20 mouse cellular contexts compared by ENCODE assay signal in the genomic region with DNA sequence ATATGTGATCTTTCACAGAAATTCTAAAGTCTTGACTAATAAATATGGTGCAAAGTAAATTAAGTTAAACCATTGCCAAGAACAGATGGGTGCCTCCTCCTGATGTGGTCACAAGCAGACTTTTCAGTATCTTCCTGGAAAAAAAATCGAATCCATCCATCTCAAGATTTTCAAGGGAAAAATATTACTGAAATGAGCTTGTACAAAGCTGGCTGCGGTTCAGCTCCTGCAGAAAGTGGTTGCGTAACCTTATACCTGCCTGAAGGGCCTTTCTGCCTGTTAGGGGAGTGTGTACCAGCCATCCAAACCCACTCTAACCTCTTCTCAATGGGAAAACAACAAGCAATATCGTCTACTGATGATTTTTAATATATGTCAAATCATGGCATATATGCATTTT. TPM values are rescaled to one million over a fixed set of nuclear protein-coding genes. Genes with fewer than 3 reads are reported as not detected.
DNase-seq lines count a peak whose midpoint lies in the region; ATAC-seq and TF ChIP-seq lines count a peak whose summit lies in the region.
"Had no signal": no experiment of that assay in that cellular context is flagged by ENCODE, and none has a peak within 500 bp of the region (broad histone marks: within the 10 kb centered on the region; RNA-seq: fewer than 3 reads in every experiment).

No protein-coding gene starts in this region.

- TF ChIP-seq POLR2A in lung, adult 2 months (IDR thresholded peaks at IDR 0.05; ENCODE audit: borderline replicate concordance, extremely low read depth, low read depth, low read length), result no peak

- intact Hi-C loops in gastrocnemius, postnatal 36 days (cut with DNase I), result no loop called here

- no peak overlapping the region for H3K4me3 ChIP-seq in forebrain, embryonic 14.5 days (ENCODE audit: low read depth, low read length)
- H3K4me3 ChIP-seq in forebrain, embryonic 10.5 days, result no peak overlapping the region
- no peak overlapping the region for H3K4me3 ChIP-seq in lung, postnatal 0 days (ENCODE audit: low read depth, low read length)
- no peak overlapping the region for H3K4me3 ChIP-seq in lung, adult 2 months (replicated peaks; ENCODE audit: extremely low read depth, low read depth, low read length)
- H3K4me3 ChIP-seq: embryonic facial prominence, embryonic 10.5 days; heart, embryonic 10.5 days; hindbrain, embryonic 15.5 days; stomach, embryonic 15.5 days had no signal

- 84% methylated on average over 4 of the region's 4 CpGs for WGBS in forebrain, embryonic 14.5 days
- 93% methylated on average over 4 of the region's 4 CpGs for WGBS in forebrain, embryonic 10.5 days
- WGBS in lung, postnatal 0 days, result 50% methylated on average over 4 of the region's 4 CpGs
- WGBS in lung, adult 2 months, result 58% methylated on average over 4 of the region's 4 CpGs

- TF ChIP-seq CTCF in lung, postnatal 0 days (IDR thresholded peaks at IDR 0.05), result no peak
- TF ChIP-seq CTCF in lung, adult 2 months (IDR thresholded peaks at IDR 0.05; ENCODE audit: insufficient read depth, low read length), result no peak

- H3K27me3 ChIP-seq in forebrain, embryonic 14.5 days (replicated peaks; ENCODE audit: control insufficient read depth, insufficient read depth, low read length), result no peaks in the 10 kb centered on the region
- no peaks in the 10 kb centered on the region for H3K27me3 ChIP-seq in forebrain, embryonic 10.5 days (ENCODE audit: poor library complexity, severe bottlenecking)
- H3K27me3 ChIP-seq in lung, postnatal 0 days (replicated peaks; ENCODE audit: insufficient read depth, low read length), result no peaks in the 10 kb centered on the region
- H3K27me3 ChIP-seq: CH12.LX; hindbrain, embryonic 15.5 days; Patski; stomach, embryonic 15.5 days had no signal

- no peak overlapping the region for H3K4me2 ChIP-seq in forebrain, embryonic 14.5 days (ENCODE audit: low read length)
- no peak overlapping the region for H3K4me2 ChIP-seq in lung, postnatal 0 days (replicated peaks; ENCODE audit: low read depth, low read length)
- H3K4me2 ChIP-seq: hindbrain, embryonic 15.5 days; midbrain, embryonic 11.5 days; stomach, embryonic 15.5 days had no signal

- no peak for ATAC-seq in forebrain, embryonic 14.5 days
- ATAC-seq in lung, postnatal 0 days, result no peak
- ATAC-seq in megakaryocyte progenitor cell, adult 5-6 weeks (replicated peaks; ENCODE audit: poor library complexity), result no peak

- no peak for TF ChIP-seq EP300 in lung, postnatal 0 days (IDR thresholded peaks at IDR 0.05)

- H3K4me1 ChIP-seq in forebrain, embryonic 14.5 days (ENCODE audit: control insufficient read depth, insufficient read depth, low read length), result no peaks in the 10 kb centered on the region
- no peaks in the 10 kb centered on the region for H3K4me1 ChIP-seq in forebrain, embryonic 10.5 days
- no peaks in the 10 kb centered on the region for H3K4me1 ChIP-seq in lung, postnatal 0 days (ENCODE audit: insufficient read depth, low read depth, low read length)
- no peaks in the 10 kb centered on the region for H3K4me1 ChIP-seq in lung, adult 2 months (ENCODE audit: control insufficient read depth, insufficient read depth, low read length)
- H3K4me1 ChIP-seq: embryonic facial prominence, embryonic 10.5 days; heart, embryonic 10.5 days; hindbrain, embryonic 15.5 days; stomach, embryonic 15.5 days had no signal

- no peak overlapping the region for H3K9ac ChIP-seq in forebrain, embryonic 14.5 days (ENCODE audit: low read length)
- H3K9ac ChIP-seq in lung, postnatal 0 days (replicated peaks; ENCODE audit: low read depth), result no peak overlapping the region
- H3K9ac ChIP-seq: hindbrain, embryonic 15.5 days; stomach, embryonic 15.5 days had no signal

- no peak overlapping the region for H3K27ac ChIP-seq in forebrain, embryonic 14.5 days (ENCODE audit: low read depth, low read length)
- H3K27ac ChIP-seq in forebrain, embryonic 10.5 days, result no peak overlapping the region
- H3K27ac ChIP-seq in lung, postnatal 0 days (ENCODE audit: low read length), result no peak overlapping the region
- H3K27ac ChIP-seq: embryonic facial prominence, embryonic 10.5 days; heart, embryonic 10.5 days; hindbrain, embryonic 15.5 days; stomach, embryonic 15.5 days had no signal

- no peaks in the 10 kb centered on the region for H3K36me3 ChIP-seq in forebrain, embryonic 14.5 days (ENCODE audit: control insufficient read depth, insufficient read depth, low read length)
- H3K36me3 ChIP-seq in forebrain, embryonic 10.5 days (replicated peaks), result no peaks in the 10 kb centered on the region
- H3K36me3 ChIP-seq in lung, postnatal 0 days (ENCODE audit: insufficient read depth, low read length), result no peaks in the 10 kb centered on the region
- H3K36me3 ChIP-seq: embryonic facial prominence, embryonic 10.5 days; G1E; heart, embryonic 10.5 days; hindbrain, embryonic 15.5 days; stomach, embryonic 15.5 days had no signal

- H3K9me3 ChIP-seq in forebrain, embryonic 14.5 days (replicated peaks; ENCODE audit: control insufficient read depth, low read length), result no peaks in the 10 kb centered on the region
- H3K9me3 ChIP-seq in forebrain, embryonic 10.5 days, result no peaks in the 10 kb centered on the region
- no peaks in the 10 kb centered on the region for H3K9me3 ChIP-seq in lung, postnatal 0 days (ENCODE audit: low read length)
- H3K9me3 ChIP-seq: embryonic facial prominence, embryonic 10.5 days; G1E; heart, embryonic 10.5 days; hindbrain, embryonic 15.5 days; stomach, embryonic 15.5 days had no signal

- DNase-seq in forebrain, embryonic 14.5 days (ENCODE audit: low spot score), result peak; percentile 13
- DNase-seq in forebrain, embryonic 10.5 days (ENCODE audit: extremely low spot score, low spot score), result no peak
- peak; percentile 64 for DNase-seq in lung, postnatal 0 days (ENCODE audit: low spot score)
- no peak for DNase-seq in lung, adult 2 months
- DNase-seq in cerebellum, adult 9-11 months, result peak; percentile 55
- DNase-seq in gastrocnemius, postnatal 36 days, result no peak
- DNase-seq: kidney, adult 2 months; kidney, postnatal 14 days; layer of hippocampus, postnatal 36 days; thymus, adult 18-20 months; thymus, postnatal 4 days had no signal

RNA-seq across cellular contexts. Expression of a gene that starts 36.6 kb away (rescaled TPM):
- 35.4 and 37.4 TPM in 2 replicates for polyA plus RNA-seq in forebrain, embryonic 14.5 days (2014; fragmentation: Nextera tagmentation; extraction: Ambion mirVana)
- polyA plus RNA-seq in forebrain, embryonic 10.5 days (2016; fragmentation: Nextera tagmentation; extraction: Ambion mirVana), result 14.6 and 16.0 TPM in 2 replicates
- polyA plus RNA-seq in lung, postnatal 0 days (2015; fragmentation: Nextera tagmentation; extraction: Ambion mirVana), result 13.0 and 15.9 TPM in 2 replicates
- polyA plus RNA-seq in lung, adult 2 months (2012; rRNA removed), result 11.1 and 20.0 TPM in 2 replicates
- 181 TPM in 2 replicates for total RNA-seq in megakaryocyte progenitor cell, adult 5-6 weeks (2015)
- 156 and 186 TPM in 2 replicates for total RNA-seq in megakaryocyte progenitor cell, adult 5-6 weeks (2017)
- total RNA-seq in gastrocnemius, postnatal 36 days (2021), result 10 to 100 TPM; 65.6 to 74.8 TPM

Comparison
In these comparisons a context has a peak if more than half of its experiments do, and no peak if none do; other contexts are left out.
1. DNase-seq: peak in forebrain, embryonic 14.5 days (single experiment), lung, postnatal 0 days (single experiment) and cerebellum, adult 9-11 months (single experiment); none in forebrain, embryonic 10.5 days (single experiment), lung, adult 2 months (single experiment) and gastrocnemius, postnatal 36 days (0 of 2).